13 mouse cellular contexts compared by ENCODE assay signal in genomic region chr1:54906322-54906721, GRCm38 (mm10). TPM values are rescaled to one million over a fixed set of nuclear protein-coding genes. Genes with fewer than 3 reads are reported as not detected.
DNase-seq lines count a peak whose midpoint lies in the region; ATAC-seq and TF ChIP-seq lines count a peak whose summit lies in the region.
"Had no signal": no experiment of that assay in that cellular context is flagged by ENCODE, and none has a peak within 500 bp of the region (broad histone marks: within the 10 kb centered on the region; RNA-seq: fewer than 3 reads in every experiment).

No protein-coding gene starts in this region.

- peaks cover 30% of the 10 kb centered on the region for H3K4me1 ChIP-seq in neural tube, embryonic 13.5 days (replicated peaks)
- peaks cover 57% of the 10 kb centered on the region for H3K4me1 ChIP-seq in embryonic facial prominence, embryonic 10.5 days
- H3K4me1 ChIP-seq in hindbrain, embryonic 14.5 days (replicated peaks; ENCODE audit: control insufficient read depth, insufficient read depth, low read length): peaks cover 12% of the 10 kb centered on the region; the same call in 1 of the 2 replicates
- peaks cover 7% of the 10 kb centered on the region; the same call in 1 of the 2 replicates for H3K4me1 ChIP-seq in midbrain, postnatal 0 days (ENCODE audit: insufficient read depth, low read length)

- 70% methylated on average over 8 of the region's 8 CpGs for WGBS in neural tube, embryonic 13.5 days
- 66% methylated on average over 8 of the region's 8 CpGs for WGBS in embryonic facial prominence, embryonic 10.5 days
- WGBS in hindbrain, embryonic 14.5 days: 79% methylated on average over 8 of the region's 8 CpGs
- WGBS in midbrain, postnatal 0 days: 73% methylated on average over 8 of the region's 8 CpGs

- H3K27ac ChIP-seq in neural tube, embryonic 13.5 days (replicated peaks): peak overlapping the region; percentile 61
- H3K27ac ChIP-seq in embryonic facial prominence, embryonic 10.5 days (replicated peaks): peak overlapping the region; percentile 89
- peak overlapping the region; percentile 38 for H3K27ac ChIP-seq in hindbrain, embryonic 14.5 days
- 0 out of 2 replicates have a peak overlapping the region, but pooled peaks have one; percentile 18 for H3K27ac ChIP-seq in midbrain, postnatal 0 days (ENCODE audit: low read depth, low read length)
- H3K27ac ChIP-seq: heart, embryonic 15.5 days had no signal

- no peaks in the 10 kb centered on the region for H3K36me3 ChIP-seq in neural tube, embryonic 13.5 days
- H3K36me3 ChIP-seq in embryonic facial prominence, embryonic 10.5 days (replicated peaks): peaks cover 11% of the 10 kb centered on the region
- H3K36me3 ChIP-seq in hindbrain, embryonic 14.5 days (replicated peaks; ENCODE audit: control insufficient read depth, insufficient read depth): no peaks in the 10 kb centered on the region
- H3K36me3 ChIP-seq in midbrain, postnatal 0 days (ENCODE audit: insufficient read depth, low read length): no peaks in the 10 kb centered on the region
- H3K36me3 ChIP-seq: heart, embryonic 15.5 days; midbrain, embryonic 12.5 days had no signal

- no peak overlapping the region for H3K4me3 ChIP-seq in neural tube, embryonic 13.5 days
- H3K4me3 ChIP-seq in embryonic facial prominence, embryonic 10.5 days: peak overlapping the region; percentile 41
- H3K4me3 ChIP-seq in hindbrain, embryonic 14.5 days (replicated peaks; ENCODE audit: low read length): no peak overlapping the region
- H3K4me3 ChIP-seq in midbrain, postnatal 0 days (ENCODE audit: low read depth, low read length): no peak overlapping the region
- H3K4me3 ChIP-seq: heart, embryonic 15.5 days; midbrain, embryonic 12.5 days had no signal

- no peak overlapping the region for H3K4me2 ChIP-seq in neural tube, embryonic 13.5 days
- no peak overlapping the region for H3K4me2 ChIP-seq in hindbrain, embryonic 14.5 days (replicated peaks)
- H3K4me2 ChIP-seq in midbrain, postnatal 0 days (ENCODE audit: low read depth, low read length, poor library complexity, severe bottlenecking): no peak overlapping the region
- H3K4me2 ChIP-seq: midbrain, embryonic 12.5 days had no signal

- H3K27me3 ChIP-seq in neural tube, embryonic 13.5 days: no peaks in the 10 kb centered on the region
- H3K27me3 ChIP-seq in embryonic facial prominence, embryonic 10.5 days (replicated peaks; ENCODE audit: low read depth, poor library complexity, severe bottlenecking): no peaks in the 10 kb centered on the region
- H3K27me3 ChIP-seq in hindbrain, embryonic 14.5 days (ENCODE audit: control insufficient read depth, insufficient read depth, low read length): no peaks in the 10 kb centered on the region
- H3K27me3 ChIP-seq in midbrain, postnatal 0 days (ENCODE audit: insufficient read depth, low read length): no peaks in the 10 kb centered on the region
- H3K27me3 ChIP-seq: heart, embryonic 15.5 days; midbrain, embryonic 12.5 days had no signal

- DNase-seq in neural tube, embryonic 10.5 days (ENCODE audit: extremely low spot score, low spot score): no peak
- DNase-seq in embryonic facial prominence, embryonic 10.5 days (ENCODE audit: low spot score): peak; percentile 30
- DNase-seq in hindbrain, embryonic 14.5 days (ENCODE audit: low spot score): no peak
- DNase-seq in midbrain, postnatal 0 days (ENCODE audit: low spot score): no peak
- DNase-seq in lung, postnatal 36 days: no peak
- no peak for DNase-seq in embryo, embryonic 9.5 days (ENCODE audit: extremely low spot score)
- DNase-seq: adrenal gland, postnatal 25 days; cerebellum, adult 9-11 months; kidney, adult 2 months had no signal

- peak; percentile 43; the same call in 1 of the 2 replicates for ATAC-seq in neural tube, embryonic 13.5 days (ENCODE audit: low read depth)
- ATAC-seq in hindbrain, embryonic 14.5 days (ENCODE audit: low FRiP score): no peak
- peak; percentile 39; the same call in 1 of the 2 replicates for ATAC-seq in midbrain, postnatal 0 days (ENCODE audit: low FRiP score)
- no peak for ATAC-seq in erythroid progenitor cell, adult 5-6 weeks (replicated peaks; ENCODE audit: low FRiP score, poor library complexity, severe bottlenecking)

- no peak overlapping the region for H3K9ac ChIP-seq in neural tube, embryonic 13.5 days
- no peak overlapping the region for H3K9ac ChIP-seq in hindbrain, embryonic 14.5 days
- no peak overlapping the region for H3K9ac ChIP-seq in midbrain, postnatal 0 days (replicated peaks; ENCODE audit: low read length, poor library complexity, severe bottlenecking)
- H3K9ac ChIP-seq: heart, embryonic 15.5 days; midbrain, embryonic 12.5 days had no signal

- no peaks in the 10 kb centered on the region for H3K9me3 ChIP-seq in neural tube, embryonic 13.5 days
- H3K9me3 ChIP-seq in embryonic facial prominence, embryonic 10.5 days: peaks cover 7% of the 10 kb centered on the region; the same call in 1 of the 2 replicates
- H3K9me3 ChIP-seq in hindbrain, embryonic 14.5 days (ENCODE audit: control insufficient read depth, low read length): no peaks in the 10 kb centered on the region
- H3K9me3 ChIP-seq in midbrain, postnatal 0 days (ENCODE audit: low read length): no peaks in the 10 kb centered on the region
- H3K9me3 ChIP-seq: heart, embryonic 15.5 days; midbrain, embryonic 12.5 days had no signal

- no peak for TF ChIP-seq CTCF in midbrain, postnatal 0 days (IDR thresholded peaks at IDR 0.05)

RNA-seq across cellular contexts. Expression of gene Ankrd44, which starts 19.9 kb away (rescaled TPM):
- polyA plus RNA-seq in neural tube, embryonic 13.5 days (2015; fragmentation: Nextera tagmentation; extraction: Ambion mirVana): 16.7 and 24.2 TPM in 2 replicates
- polyA plus RNA-seq in embryonic facial prominence, embryonic 10.5 days (2016; fragmentation: Nextera tagmentation; extraction: Ambion mirVana): 17.4 and 19.2 TPM in 2 replicates
- polyA plus RNA-seq in hindbrain, embryonic 14.5 days (2014; fragmentation: Nextera tagmentation; extraction: Ambion mirVana): 30.0 and 31.0 TPM in 2 replicates
- total RNA-seq in midbrain, postnatal 0 days (2014; rRNA removed): 51.6 and 68.9 TPM in 2 replicates
- polyA plus RNA-seq in midbrain, postnatal 0 days (2015; fragmentation: Nextera tagmentation; extraction: Ambion mirVana): 13.2 and 16.7 TPM in 2 replicates
- 40.4 and 47.4 TPM in 2 replicates for total RNA-seq in erythroid progenitor cell, adult 5-6 weeks (2015; ENCODE audit: low replicate concordance)
- 13.4 and 18.6 TPM in 2 replicates for total RNA-seq in erythroid progenitor cell, adult 5-6 weeks (2017; ENCODE audit: low replicate concordance)

Comparison
In these comparisons a context has a peak if more than half of its experiments do, and no peak if none do; other contexts are left out.
1. ATAC-seq: peak in neural tube, embryonic 13.5 days (single experiment) and midbrain, postnatal 0 days (single experiment); none in hindbrain, embryonic 14.5 days (single experiment) and erythroid progenitor cell, adult 5-6 weeks (single experiment).
2. H3K27ac ChIP-seq: peak in every context shown above with its lines; median percentile 89 in embryonic facial prominence, embryonic 10.5 days; 61 in neural tube, embryonic 13.5 days; 38 in hindbrain, embryonic 14.5 days; 18 in midbrain, postnatal 0 days.